Mouse (Mus musculus): ENCODE data around the gene Prickle2. TPM values are rescaled to one million over a fixed set of nuclear protein-coding genes. Genes with fewer than 3 reads are reported as not detected.

Prickle2 gene
- polyA plus RNA-seq, 1 experiment from 2014 or later, result 13.9 TPM

- Histone ChIP-seq H3K9me3 (replicated peaks) (no peaks in the 10 kb centered on the region), H3K4me3 (no peak overlapping the region), H3K4me1 (peaks cover 15% of the 10 kb centered on the region), H3K36me3 (0 out of 2 replicates have a peak, but pooled peaks cover 3% of the 10 kb centered on the region), H3K27ac (no peak overlapping the region), H3K27me3 (no peaks in the 10 kb centered on the region), H3K4me2 (replicated peaks) (no peak overlapping the region), H3K9ac (no peak overlapping the region)
- WGBS, result 86% methylated on average over 4 of the region's 4 CpGs
- no peak for ATAC-seq (ENCODE audit: low FRiP score)
Observed at GRCm38 (mm10) chr6:92458026-92458425, 247.9 kb downstream of the Prickle2 start.

GRCm38 (mm10) chr6:92451421-92451820 lies 254.5 kb downstream of the Prickle2 start:
- H3K4me3 ChIP-seq, result no peak overlapping the region
- H3K27me3 ChIP-seq, result no peaks in the 10 kb centered on the region
- no peaks in the 10 kb centered on the region for H3K36me3 ChIP-seq
- 48% methylated on average over 1 of the region's 1 CpGs for WGBS
- no peak overlapping the region for H3K4me2 ChIP-seq (replicated peaks)
- H3K4me1 ChIP-seq, result peaks cover 5% of the 10 kb centered on the region; the same call in 1 of the 2 replicates
- ATAC-seq (ENCODE audit: low FRiP score), result no peak
- no peak overlapping the region; the same call in 1 of the 2 replicates for H3K27ac ChIP-seq
- no peaks in the 10 kb centered on the region for H3K9me3 ChIP-seq (replicated peaks)
- H3K9ac ChIP-seq, result no peak overlapping the region

- Histone ChIP-seq H3K4me3 (no peak overlapping the region), H3K9me3 (replicated peaks) (no peaks in the 10 kb centered on the region), H3K4me2 (replicated peaks) (no peak overlapping the region), H3K4me1 (peaks cover 5% of the 10 kb centered on the region; the same call in 1 of the 2 replicates), H3K27me3 (no peaks in the 10 kb centered on the region), H3K9ac (no peak overlapping the region), H3K27ac (no peak overlapping the region), H3K36me3 (no peaks in the 10 kb centered on the region)
- no peak for ATAC-seq (ENCODE audit: low FRiP score)
- 85% methylated on average over 1 of the region's 1 CpGs for WGBS
Observed at GRCm38 (mm10) chr6:92449956-92450355, 256.0 kb downstream of the Prickle2 start.

- no peak overlapping the region for H3K4me3 ChIP-seq
- H3K36me3 ChIP-seq, result no peaks in the 10 kb centered on the region
- no peaks in the 10 kb centered on the region for H3K27me3 ChIP-seq
- H3K4me1 ChIP-seq, result peaks cover 5% of the 10 kb centered on the region; the same call in 1 of the 2 replicates
- ATAC-seq (ENCODE audit: low FRiP score), result no peak
- H3K9me3 ChIP-seq (replicated peaks), result no peaks in the 10 kb centered on the region
- H3K9ac ChIP-seq, result no peak overlapping the region
- 62% methylated on average over 3 of the region's 3 CpGs for WGBS
- no peak overlapping the region for H3K27ac ChIP-seq
- H3K4me2 ChIP-seq (replicated peaks), result no peak overlapping the region
Observed at GRCm38 (mm10) chr6:92446662-92447061, 259.3 kb downstream of the Prickle2 start.

- H3K27me3 ChIP-seq, result no peaks in the 10 kb centered on the region
- H3K9ac ChIP-seq, result no peak overlapping the region
- no peaks in the 10 kb centered on the region for H3K9me3 ChIP-seq (replicated peaks)
- no peak for ATAC-seq (ENCODE audit: low FRiP score)
- 65% methylated on average over 3 of the region's 3 CpGs for WGBS
- no peaks in the 10 kb centered on the region for H3K36me3 ChIP-seq
- 0 out of 2 replicates have a peak, but pooled peaks cover 6% of the 10 kb centered on the region for H3K4me1 ChIP-seq
- no peak overlapping the region for H3K4me3 ChIP-seq
- no peak overlapping the region for H3K27ac ChIP-seq
- H3K4me2 ChIP-seq (replicated peaks), result no peak overlapping the region
Observed at GRCm38 (mm10) chr6:92441205-92441604, 264.8 kb downstream of the Prickle2 start.

GRCm38 (mm10) chr6:92440251-92440650 lies 265.7 kb downstream of the Prickle2 start:
- no peak overlapping the region for H3K9ac ChIP-seq
- WGBS, result 72% methylated on average over 3 of the region's 3 CpGs
- H3K27ac ChIP-seq, result no peak overlapping the region
- H3K4me1 ChIP-seq, result 0 out of 2 replicates have a peak, but pooled peaks cover 6% of the 10 kb centered on the region
- no peaks in the 10 kb centered on the region for H3K36me3 ChIP-seq
- H3K4me2 ChIP-seq (replicated peaks), result no peak overlapping the region
- H3K27me3 ChIP-seq, result no peaks in the 10 kb centered on the region
- no peak overlapping the region for H3K4me3 ChIP-seq
- no peaks in the 10 kb centered on the region for H3K9me3 ChIP-seq (replicated peaks)
- ATAC-seq (ENCODE audit: low FRiP score), result no peak

- H3K4me3 ChIP-seq, result no peak overlapping the region
- H3K4me2 ChIP-seq (replicated peaks), result no peak overlapping the region
- no peaks in the 10 kb centered on the region for H3K27me3 ChIP-seq
- H3K36me3 ChIP-seq, result no peaks in the 10 kb centered on the region
- H3K9ac ChIP-seq, result no peak overlapping the region
- no peaks in the 10 kb centered on the region for H3K4me1 ChIP-seq
- no peak for ATAC-seq (ENCODE audit: low FRiP score)
- no peaks in the 10 kb centered on the region for H3K9me3 ChIP-seq (replicated peaks)
- H3K27ac ChIP-seq, result no peak overlapping the region
- WGBS, result 96% methylated on average over 5 of the region's 5 CpGs
Observed at GRCm38 (mm10) chr6:92432146-92432545, 273.8 kb downstream of the Prickle2 start.

- no peak for ATAC-seq (ENCODE audit: low FRiP score)
- H3K27me3 ChIP-seq, result no peaks in the 10 kb centered on the region
- no peak overlapping the region for H3K9ac ChIP-seq
- whole genome bisulfite sequencing, result 80% methylated on average over 7 of the region's 7 CpGs
- no peak overlapping the region for H3K4me3 ChIP-seq
- H3K27ac ChIP-seq, result no peak overlapping the region
- H3K9me3 ChIP-seq (replicated peaks), result no peaks in the 10 kb centered on the region
- no peak overlapping the region for H3K4me2 ChIP-seq (replicated peaks)
- H3K4me1 ChIP-seq, result peaks cover 5% of the 10 kb centered on the region; the same call in 1 of the 2 replicates
- H3K36me3 ChIP-seq, result no peaks in the 10 kb centered on the region
Observed at GRCm38 (mm10) chr6:92427406-92428171, 278.4 kb downstream of the Prickle2 start.

GRCm38 (mm10) chr6:92425901-92426300 lies 280.1 kb downstream of the Prickle2 start:
- Histone ChIP-seq H3K4me3 (no peak overlapping the region), H3K27ac (no peak overlapping the region), H3K4me2 (replicated peaks) (no peak overlapping the region), H3K9ac (no peak overlapping the region), H3K36me3 (peaks cover 11% of the 10 kb centered on the region), H3K4me1 (peaks cover 5% of the 10 kb centered on the region; the same call in 1 of the 2 replicates), H3K9me3 (replicated peaks) (no peaks in the 10 kb centered on the region), H3K27me3 (no peaks in the 10 kb centered on the region)
- no peak for ATAC-seq (ENCODE audit: low FRiP score)
- WGBS, result 77% methylated on average over 8 of the region's 8 CpGs

- no peak for ATAC-seq (ENCODE audit: low FRiP score)
- H3K4me1 ChIP-seq, result peaks cover 5% of the 10 kb centered on the region; the same call in 1 of the 2 replicates
- no peak overlapping the region for H3K27ac ChIP-seq
- 81% methylated on average over 7 of the region's 7 CpGs for WGBS
- no peak overlapping the region for H3K4me3 ChIP-seq
- no peak overlapping the region for H3K9ac ChIP-seq
- H3K4me2 ChIP-seq (replicated peaks), result no peak overlapping the region
- no peaks in the 10 kb centered on the region for H3K27me3 ChIP-seq
- peaks cover 15% of the 10 kb centered on the region for H3K36me3 ChIP-seq
- no peaks in the 10 kb centered on the region for H3K9me3 ChIP-seq (replicated peaks)
Observed at GRCm38 (mm10) chr6:92425476-92425875, 280.5 kb downstream of the Prickle2 start.

- no peak overlapping the region for H3K9ac ChIP-seq
- peaks cover 20% of the 10 kb centered on the region for H3K36me3 ChIP-seq
- H3K4me1 ChIP-seq, result peaks cover 5% of the 10 kb centered on the region; the same call in 1 of the 2 replicates
- H3K4me2 ChIP-seq (replicated peaks), result no peak overlapping the region
- no peaks in the 10 kb centered on the region for H3K27me3 ChIP-seq
- no peaks in the 10 kb centered on the region for H3K9me3 ChIP-seq (replicated peaks)
- ATAC-seq (ENCODE audit: low FRiP score), result no peak
- no peak overlapping the region for H3K4me3 ChIP-seq
- 71% methylated on average over 3 of the region's 3 CpGs for WGBS
- no peak overlapping the region for H3K27ac ChIP-seq
Observed at GRCm38 (mm10) chr6:92424991-92425390, 281.0 kb downstream of the Prickle2 start.

- Histone ChIP-seq H3K36me3 (peaks cover 28% of the 10 kb centered on the region), H3K4me2 (replicated peaks) (no peak overlapping the region), H3K4me1 (peaks cover 5% of the 10 kb centered on the region; the same call in 1 of the 2 replicates), H3K27me3 (no peaks in the 10 kb centered on the region), H3K9ac (no peak overlapping the region), H3K27ac (no peak overlapping the region), H3K4me3 (no peak overlapping the region), H3K9me3 (replicated peaks) (no peaks in the 10 kb centered on the region)
- no peak for ATAC-seq (ENCODE audit: low FRiP score)
- WGBS, result 41% methylated on average over 11 of the region's 11 CpGs
Observed at GRCm38 (mm10) chr6:92422286-92422685, 283.7 kb downstream of the Prickle2 start.

GRCm38 (mm10) chr6:92420106-92420505 lies 285.8 kb downstream of the Prickle2 start:
- no peak overlapping the region for H3K4me2 ChIP-seq (replicated peaks)
- no peak overlapping the region for H3K9ac ChIP-seq
- peaks cover 28% of the 10 kb centered on the region for H3K36me3 ChIP-seq
- WGBS, result 94% methylated on average over 12 of the region's 12 CpGs
- no peaks in the 10 kb centered on the region for H3K9me3 ChIP-seq (replicated peaks)
- no peak for ATAC-seq (ENCODE audit: low FRiP score)
- no peak overlapping the region for H3K27ac ChIP-seq
- H3K27me3 ChIP-seq, result no peaks in the 10 kb centered on the region
- H3K4me1 ChIP-seq, result peaks cover 2% of the 10 kb centered on the region
- H3K4me3 ChIP-seq, result no peak overlapping the region

Data from hindbrain, embryonic 12.5 days (tissue).